Mouse (Mus musculus) T-helper 1 cell (primary cell): Measurements from ENCODE around the gene Cd3g.

Experiments
- in situ Hi-C: fragments of 300-600 bp; cut with MboI, MseI; formaldehyde crosslinking; loops from one replicate; pipeline ENCODE4 v1.15.1; 2025; ENCODE audit warnings: high pct_unique_total_duplicates

Cd3g gene

DNA sequence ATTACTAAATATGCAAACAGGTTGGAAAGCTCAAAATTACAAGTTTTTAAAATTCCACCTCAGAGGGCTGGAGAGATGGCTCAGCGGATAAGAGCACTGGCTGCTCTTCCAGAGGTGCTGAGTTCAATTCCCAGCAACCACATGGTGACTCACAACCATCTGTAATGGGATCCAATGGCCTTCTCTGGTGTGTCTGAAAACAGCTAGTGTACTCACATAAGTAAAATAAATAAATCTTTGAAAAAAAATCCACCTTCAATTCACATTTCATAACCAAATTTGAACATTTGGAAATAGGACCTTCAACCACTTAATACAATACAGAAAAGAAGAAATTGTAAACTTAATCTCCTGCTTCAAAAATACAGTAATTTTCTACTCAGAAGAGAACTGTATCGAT, 60.6 kb downstream of the Cd3g start:
- in situ Hi-C loops, result loop anchor here (5.0 kb wide), 1 partner anchor 93 kb away; no protein-coding TSS in a partner anchor
